Mouse (Mus musculus) midbrain, embryonic 14.5 days (tissue): Measurements from ENCODE around the gene Chmp4b. TPM values are rescaled to one million over a fixed set of nuclear protein-coding genes. Genes with fewer than 3 reads are reported as not detected.

Source experiments
- ATAC-seq: fragments of 200-750 bp; cut with Nextera tagmentation; 2 replicates; pipeline ENCODE4 v1.8.0; 2017; ENCODE audit warnings: moderate number of reproducible peaks, moderate library complexity; ENCODE audit not compliant: low FRiP score, low TSS enrichment
- DNase-seq: peaks from one replicate; pipeline ENCODE4 v3.0.0-alpha.2; 2015
- H3K27ac ChIP-seq: fragments of 300-500 bp; sonication (generic); replicated peaks from 2 replicates; pipeline ENCODE4 v1.5.1; 2014; ENCODE audit warnings: mild to moderate bottlenecking, low read depth, low read length, moderate library complexity
- H3K27me3 ChIP-seq: fragments of 300-500 bp; sonication (generic); 2 replicates; pipeline ENCODE4 v1.6.1; 2014; ENCODE audit warnings: low read length, control low read depth, mixed read lengths; ENCODE audit not compliant: control insufficient read depth, insufficient read depth
- H3K36me3 ChIP-seq: fragments of 300-500 bp; sonication (generic); 2 replicates; pipeline ENCODE4 v1.6.1; 2014; ENCODE audit warnings: low read length, control low read depth; ENCODE audit not compliant: control insufficient read depth, insufficient read depth
- H3K4me1 ChIP-seq: fragments of 300-500 bp; sonication (generic); 2 replicates; pipeline ENCODE4 v1.6.1; 2014; ENCODE audit warnings: mild to moderate bottlenecking, antibody characterized with exemption, low read length, control low read depth; ENCODE audit not compliant: control insufficient read depth, insufficient read depth
- H3K4me2 ChIP-seq: fragments of 300-500 bp; sonication (generic); 2 replicates; pipeline ENCODE4 v1.6.1; 2014; ENCODE audit warnings: mild to moderate bottlenecking, low read length, moderate library complexity
- H3K4me3 ChIP-seq: fragments of 300-500 bp; sonication (generic); replicated peaks from 2 replicates; pipeline ENCODE4 v1.5.1; 2014; ENCODE audit warnings: low read depth, low read length
- H3K9ac ChIP-seq: fragments of 300-500 bp; sonication (generic); replicated peaks from 2 replicates; pipeline ENCODE4 v1.6.1; 2014; ENCODE audit warnings: mild to moderate bottlenecking, low read length, moderate library complexity
- H3K9me3 ChIP-seq: fragments of 300-500 bp; sonication (generic); 2 replicates; pipeline ENCODE4 v1.6.1; 2016; ENCODE audit warnings: low read length, control low read depth, mixed read lengths; ENCODE audit not compliant: control insufficient read depth
- WGBS: fragments of 180-500 bp; shearing (Covaris S2); extraction: QIAGEN DNeasy Blood & Tissue Kit; methylation state at CpG from one replicate; pipeline ENCODE4 v1.1.7; 2014; 5-methylcytosine and 5-hydroxymethylcytosine counted together
- polyA plus RNA-seq: library from polyadenylated mRNA; unstranded; fragments of >200 nt; fragmentation: Nextera tagmentation; extraction: Ambion mirVana; gene quantifications from 2 replicates; pipeline ENCODE4 v1.2.1, GENCODE M21; 2014

Gene Chmp4b
- polyA plus RNA-seq = 20.4 and 32.4 TPM in 2 replicates

GRCm38 (mm10) chr2:154651363-154651762 lies at the start of gene Chmp4b:
Gene Chmp4b, plus strand, starts transcription at chr2:154651705.
- no peak within 1 kb of the TSS for H3K27ac ChIP-seq
- no peaks in the 10 kb centered on the region for H3K4me1 ChIP-seq
- H3K27me3 ChIP-seq = no peaks in the 10 kb centered on the region
- 63% methylated on average over 8 of the region's 8 CpGs for WGBS
- H3K4me2 ChIP-seq = no peak within 1 kb of the TSS
- H3K4me3 ChIP-seq = no peak within 1 kb of the TSS
- H3K36me3 ChIP-seq = no peaks in the 10 kb centered on the region
- no peak within 1 kb of the TSS for H3K9ac ChIP-seq
- H3K9me3 ChIP-seq = no peaks in the 10 kb centered on the region
- ATAC-seq (no peak), DNase-seq (no peak)

DNA sequence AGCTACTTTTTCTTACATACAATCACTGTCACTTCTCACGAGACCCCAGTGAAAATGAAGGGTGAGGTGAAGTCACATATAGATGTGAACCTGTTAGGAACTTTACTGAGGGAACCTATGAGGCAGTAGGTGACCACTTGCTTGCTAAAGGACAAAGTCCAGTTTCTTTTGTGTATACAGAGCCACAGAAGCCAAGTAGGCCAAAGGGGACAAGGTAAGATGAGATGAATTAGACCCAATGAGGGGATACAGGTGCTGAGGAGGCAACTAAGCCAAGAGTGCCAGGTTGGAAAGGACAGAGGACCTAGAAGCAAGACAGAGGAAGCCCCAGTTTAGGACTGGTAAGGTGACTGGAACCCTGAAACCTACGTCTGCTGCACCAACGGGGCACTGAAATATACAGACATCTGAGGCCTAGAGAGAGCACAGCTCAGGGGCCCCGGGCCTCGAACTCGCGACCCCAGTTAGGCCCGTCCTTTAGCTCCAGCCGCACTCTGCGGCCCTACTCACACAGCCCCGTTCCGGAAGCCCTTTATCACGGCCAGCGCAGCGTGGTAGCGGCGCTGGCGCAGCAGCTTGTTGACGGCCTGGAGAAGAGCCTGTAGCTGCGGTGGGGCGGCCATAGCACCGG lies 48.4 kb upstream of the Chmp4b start:
- peak overlapping the region; percentile 73 for H3K9ac ChIP-seq
- H3K4me2 ChIP-seq = peak overlapping the region; percentile 65
- peak overlapping the region; percentile 68 for H3K4me3 ChIP-seq
- no peaks in the 10 kb centered on the region for H3K27me3 ChIP-seq
- H3K9me3 ChIP-seq = no peaks in the 10 kb centered on the region
- 21% methylated on average over 21 of the region's 22 CpGs for WGBS
- H3K27ac ChIP-seq = peak overlapping the region; percentile 60; the same call in 1 of the 2 replicates
- no peak for ATAC-seq
- H3K4me1 ChIP-seq = peaks cover 7% of the 10 kb centered on the region
- no peaks in the 10 kb centered on the region for H3K36me3 ChIP-seq
- DNase-seq = no peak

- peak within 1 kb of the TSS; percentile 68 for H3K4me3 ChIP-seq
- no peaks in the 10 kb centered on the region for H3K9me3 ChIP-seq
- no peaks in the 10 kb centered on the region for H3K36me3 ChIP-seq
- H3K4me1 ChIP-seq = peaks cover 7% of the 10 kb centered on the region
- WGBS = under 1% methylated on average over 13 of the region's 13 CpGs
- peak; percentile 97 for DNase-seq
- H3K4me2 ChIP-seq = peak within 1 kb of the TSS; percentile 65
- H3K9ac ChIP-seq = peak within 1 kb of the TSS; percentile 73
- peak within 1 kb of the TSS; percentile 60; the same call in 1 of the 2 replicates for H3K27ac ChIP-seq
- peak; percentile 100 for ATAC-seq
- no peaks in the 10 kb centered on the region for H3K27me3 ChIP-seq
These were observed 47.8 kb upstream of the Chmp4b start, which contains the start of gene Pxmp4 for GRCm38 (mm10) chr2:154603638-154604153. Gene Pxmp4, minus strand, starts transcription at chr2:154603708.

DNA sequence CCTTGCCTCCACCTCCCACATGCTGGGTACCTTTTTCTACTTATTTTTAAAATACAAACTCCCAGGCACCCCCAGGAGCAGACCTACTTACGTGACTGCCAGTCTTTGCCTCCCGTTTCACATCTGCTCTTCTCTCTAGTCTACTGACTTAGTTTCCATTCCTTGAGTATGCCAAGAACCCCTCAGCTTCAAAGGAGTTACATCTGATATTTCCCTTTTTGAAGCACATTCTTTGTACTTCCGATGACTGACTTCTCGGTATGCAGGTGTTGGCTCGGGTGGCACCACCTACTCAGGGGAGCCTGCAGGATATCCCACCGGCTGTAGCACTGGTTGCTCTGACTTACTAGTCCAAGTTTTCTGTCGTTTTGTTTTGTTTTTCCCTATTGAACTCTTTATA lies 47.3 kb upstream of the Chmp4b start:
- H3K4me1 ChIP-seq = peaks cover 7% of the 10 kb centered on the region
- no peak overlapping the region for H3K9ac ChIP-seq
- H3K4me2 ChIP-seq = peak overlapping the region; percentile 65
- DNase-seq (no peak), ATAC-seq (no peak)
- no peaks in the 10 kb centered on the region for H3K9me3 ChIP-seq
- H3K36me3 ChIP-seq = no peaks in the 10 kb centered on the region
- WGBS = 44% methylated on average over 7 of the region's 7 CpGs
- H3K27ac ChIP-seq = no peak overlapping the region
- peak overlapping the region; percentile 23 for H3K4me3 ChIP-seq
- no peaks in the 10 kb centered on the region for H3K27me3 ChIP-seq

- no peak overlapping the region for H3K4me3 ChIP-seq
- no peak overlapping the region for H3K9ac ChIP-seq
- WGBS = 97% methylated on average over 1 of the region's 1 CpGs
- no peaks in the 10 kb centered on the region for H3K27me3 ChIP-seq
- no peak for DNase-seq
- ATAC-seq = no peak
- H3K27ac ChIP-seq = no peak overlapping the region
- no peaks in the 10 kb centered on the region for H3K36me3 ChIP-seq
- no peak overlapping the region for H3K4me2 ChIP-seq
- peaks cover 7% of the 10 kb centered on the region for H3K4me1 ChIP-seq
- no peaks in the 10 kb centered on the region for H3K9me3 ChIP-seq
These were observed 44.5 kb upstream of the Chmp4b start for GRCm38 (mm10) chr2:154606965-154607364.

- WGBS = 71% methylated on average over 10 of the region's 10 CpGs
- no peaks in the 10 kb centered on the region for H3K9me3 ChIP-seq
- peaks cover 12% of the 10 kb centered on the region for H3K4me1 ChIP-seq
- H3K9ac ChIP-seq = no peak overlapping the region
- H3K4me3 ChIP-seq = no peak overlapping the region
- no peak for ATAC-seq
- no peak overlapping the region for H3K27ac ChIP-seq
- DNase-seq = no peak
- H3K27me3 ChIP-seq = no peaks in the 10 kb centered on the region
- H3K36me3 ChIP-seq = no peaks in the 10 kb centered on the region
- H3K4me2 ChIP-seq = no peak overlapping the region
These were observed 42.3 kb upstream of the Chmp4b start for GRCm38 (mm10) chr2:154609050-154609767.

- H3K9ac ChIP-seq = peak within 1 kb of the TSS; percentile 57
- DNase-seq (peak; percentile 96), ATAC-seq (peak; percentile 95)
- H3K4me2 ChIP-seq = peak within 1 kb of the TSS; percentile 56
- WGBS = under 1% methylated on average over 88 of the region's 98 CpGs
- H3K4me1 ChIP-seq = peaks cover 13% of the 10 kb centered on the region
- 0 out of 2 replicates have a peak, but pooled peaks cover 3% of the 10 kb centered on the region for H3K36me3 ChIP-seq
- H3K4me3 ChIP-seq = peak within 1 kb of the TSS; percentile 42
- H3K9me3 ChIP-seq = no peaks in the 10 kb centered on the region
- H3K27ac ChIP-seq = peak within 1 kb of the TSS; percentile 95
- H3K27me3 ChIP-seq = no peaks in the 10 kb centered on the region
These were observed 38.1 kb upstream of the Chmp4b start, which contains the start of the genes Zfp341 and 4930519P11Rik for GRCm38 (mm10) chr2:154613118-154614115. Gene Zfp341, plus strand, starts transcription at chr2:154613297. Gene 4930519P11Rik, minus strand, starts transcription at chr2:154613437.
